Mouse (Mus musculus): ENCODE measurements around the gene Slc12a8.

Slc12a8 gene

GRCm38 (mm10) chr16:33544346-33544745 is 27.2 kb downstream of the Slc12a8 start:
- no peak for DNase-seq

GRCm38 (mm10) chr16:33545530-33545929 is 28.4 kb downstream of the Slc12a8 start:
- no peak for DNase-seq

- peak; percentile 32 to 44 for DNase-seq
These were observed 36.7 kb downstream of the Slc12a8 start for GRCm38 (mm10) chr16:33553689-33554342.

GRCm38 (mm10) chr16:33558121-33558520 is 41.0 kb downstream of the Slc12a8 start:
- no peak for DNase-seq

GRCm38 (mm10) chr16:33560281-33560680 is 43.2 kb downstream of the Slc12a8 start:
- peak; percentile 82 to 92 for DNase-seq

- no peak for DNase-seq
These were observed 44.3 kb downstream of the Slc12a8 start for GRCm38 (mm10) chr16:33561308-33562009.

GRCm38 (mm10) chr16:33562874-33563537 is 45.9 kb downstream of the Slc12a8 start:
- DNase-seq = no peak

- DNase-seq = no peak
These were observed 46.4 kb downstream of the Slc12a8 start for GRCm38 (mm10) chr16:33563538-33564013.

GRCm38 (mm10) chr16:33566467-33566866 is 49.3 kb downstream of the Slc12a8 start:
- DNase-seq = no peak

- DNase-seq = no peak
These were observed 50.6 kb downstream of the Slc12a8 start for GRCm38 (mm10) chr16:33567736-33568135.

- DNase-seq = no peak
These were observed 51.3 kb downstream of the Slc12a8 start for GRCm38 (mm10) chr16:33568269-33569016.

GRCm38 (mm10) chr16:33572646-33573045 is 55.5 kb downstream of the Slc12a8 start:
- DNase-seq = no peak

- DNase-seq = no peak
These were observed 56.6 kb downstream of the Slc12a8 start for GRCm38 (mm10) chr16:33573703-33574102.

GRCm38 (mm10) chr16:33575728-33576127 is 58.6 kb downstream of the Slc12a8 start:
- DNase-seq = no peak

GRCm38 (mm10) chr16:33576271-33577189 is 59.4 kb downstream of the Slc12a8 start:
- no peak for DNase-seq

GRCm38 (mm10) chr16:33578462-33578861 is 61.3 kb downstream of the Slc12a8 start:
- no peak for DNase-seq

- DNase-seq = peak in 1 of 2 experiments; percentile 51
These were observed 63.2 kb downstream of the Slc12a8 start for GRCm38 (mm10) chr16:33580331-33580730.

GRCm38 (mm10) chr16:33580736-33581241 is 63.7 kb downstream of the Slc12a8 start:
- DNase-seq = peak; percentile 54 to 56

GRCm38 (mm10) chr16:33581661-33582099 is 64.6 kb downstream of the Slc12a8 start:
- DNase-seq = no peak

GRCm38 (mm10) chr16:33582495-33582894 is 65.4 kb downstream of the Slc12a8 start:
- no peak for DNase-seq

- DNase-seq = no peak
These were observed 66.2 kb downstream of the Slc12a8 start for GRCm38 (mm10) chr16:33583333-33583732.

All from cerebellum, postnatal 14 days (tissue).